Mouse (Mus musculus): ENCODE measurements around the gene Ckap4. TPM values are rescaled to one million over a fixed set of nuclear protein-coding genes. Genes with fewer than 3 reads are reported as not detected.

Gene Ckap4
- polyA plus RNA-seq, 1 experiment from 2014 or later: 87.7 TPM

DNA sequence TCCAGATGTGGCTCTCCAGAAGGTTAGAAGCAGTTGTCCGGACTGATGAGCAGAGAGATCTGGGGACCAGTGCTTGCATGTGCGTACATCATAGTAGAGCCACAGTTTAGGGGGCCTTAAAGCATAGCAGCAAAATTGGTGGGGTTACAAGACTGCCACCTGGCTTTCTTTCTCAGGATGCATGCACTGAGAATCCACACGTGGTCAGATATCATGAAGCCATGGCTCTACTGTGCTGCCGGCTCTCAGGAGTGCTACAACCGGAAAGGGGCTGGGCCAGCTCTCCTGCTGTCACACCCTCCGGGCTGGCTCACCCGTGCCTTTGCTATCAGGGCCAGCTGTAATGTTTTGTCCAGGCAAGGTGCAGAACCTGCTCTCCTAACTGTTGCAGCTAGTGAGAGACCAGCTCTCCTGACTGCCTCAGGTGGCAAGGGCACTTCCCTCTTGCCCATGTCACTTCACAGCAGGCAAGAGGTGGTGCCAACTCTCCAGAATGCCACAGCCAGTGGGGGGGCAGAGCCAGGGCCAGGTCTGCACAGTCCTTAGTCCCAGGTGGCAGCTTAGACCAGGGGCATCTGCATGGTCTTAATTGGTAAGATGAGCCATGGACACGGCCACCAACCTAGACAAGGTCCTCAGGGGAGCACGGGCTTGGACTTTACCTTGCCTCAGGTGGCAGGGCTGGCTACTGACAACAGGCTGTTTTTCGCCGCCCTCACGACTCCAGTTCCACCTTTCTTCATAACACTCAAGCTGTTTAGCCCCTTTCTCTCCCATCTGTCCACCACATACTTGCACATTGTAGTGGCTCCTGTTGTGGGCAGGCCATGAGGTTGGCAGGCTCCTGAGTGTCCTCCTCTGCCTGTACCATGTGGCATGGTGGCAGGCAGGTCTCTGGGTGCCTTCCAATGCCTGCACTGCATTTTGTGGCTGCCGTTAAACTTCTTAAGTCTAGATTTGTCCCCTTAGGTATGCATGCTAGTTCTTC is 29.0 kb upstream of the Ckap4 start:
- peaks cover 9% of the 10 kb centered on the region; the same call in 1 of the 2 replicates for H3K4me1 ChIP-seq
- H3K27me3 ChIP-seq (ENCODE audit: insufficient read depth, poor library complexity, severe bottlenecking): no peaks in the 10 kb centered on the region
- H3K27ac ChIP-seq: no peak overlapping the region
- 58% methylated on average over 13 of the region's 13 CpGs for WGBS
- H3K9me3 ChIP-seq: no peaks in the 10 kb centered on the region
- DNase-seq (ENCODE audit: low spot score): no peak
- no peaks in the 10 kb centered on the region for H3K36me3 ChIP-seq
- H3K4me3 ChIP-seq: no peak overlapping the region

DNA sequence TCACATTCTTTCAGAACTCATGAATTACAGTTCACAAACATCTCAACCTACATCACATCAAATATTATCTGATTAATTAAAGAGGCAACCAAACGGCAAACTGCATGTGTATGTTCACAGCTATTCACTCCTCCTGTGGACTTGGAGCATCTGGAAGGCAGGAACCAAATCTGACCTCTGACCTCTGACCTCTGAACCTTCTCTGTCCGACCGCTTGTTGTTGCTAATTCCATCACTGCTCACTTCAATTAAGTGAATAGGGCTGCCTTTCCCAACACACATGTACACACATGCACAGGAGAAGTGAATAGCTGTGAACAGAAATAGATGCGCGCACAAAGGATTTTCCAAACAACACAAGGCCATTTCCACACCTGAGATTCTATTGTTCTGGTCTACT is 28.3 kb upstream of the Ckap4 start:
- no peak for DNase-seq (ENCODE audit: low spot score)
- Histone ChIP-seq H3K27ac (no peak overlapping the region), H3K36me3 (no peaks in the 10 kb centered on the region), H3K4me3 (no peak overlapping the region), H3K9me3 (no peaks in the 10 kb centered on the region), H3K27me3 (ENCODE audit: insufficient read depth, poor library complexity, severe bottlenecking) (no peaks in the 10 kb centered on the region), H3K4me1 (peaks cover 9% of the 10 kb centered on the region; the same call in 1 of the 2 replicates)
- 78% methylated on average over 5 of the region's 5 CpGs for WGBS

DNA sequence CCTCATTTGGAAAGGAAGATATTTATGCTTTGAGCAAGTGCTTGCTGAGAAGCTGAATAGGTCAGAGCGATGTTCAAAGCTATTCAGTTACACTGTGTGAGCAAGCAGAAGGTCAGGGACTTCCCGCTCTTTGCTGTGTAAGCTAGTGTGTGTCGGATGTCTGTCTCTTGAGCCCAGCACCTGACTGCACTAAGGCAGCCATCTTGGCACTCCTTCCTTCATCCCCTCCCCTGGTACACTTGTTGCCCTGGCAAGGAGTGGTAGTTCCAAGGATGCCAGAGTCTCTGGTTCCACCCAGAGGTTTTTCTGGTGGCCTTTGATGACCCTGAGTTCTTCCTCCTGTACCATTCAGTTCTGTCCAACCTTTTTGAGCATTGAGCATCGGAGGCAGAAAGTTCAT is 26.1 kb upstream of the Ckap4 start:
- WGBS: 90% methylated on average over 4 of the region's 4 CpGs
- Histone ChIP-seq H3K27me3 (ENCODE audit: insufficient read depth, poor library complexity, severe bottlenecking) (no peaks in the 10 kb centered on the region), H3K27ac (no peak overlapping the region), H3K9me3 (no peaks in the 10 kb centered on the region), H3K36me3 (no peaks in the 10 kb centered on the region), H3K4me3 (no peak overlapping the region), H3K4me1 (peaks cover 9% of the 10 kb centered on the region; the same call in 1 of the 2 replicates)
- DNase-seq (ENCODE audit: low spot score): no peak

DNA sequence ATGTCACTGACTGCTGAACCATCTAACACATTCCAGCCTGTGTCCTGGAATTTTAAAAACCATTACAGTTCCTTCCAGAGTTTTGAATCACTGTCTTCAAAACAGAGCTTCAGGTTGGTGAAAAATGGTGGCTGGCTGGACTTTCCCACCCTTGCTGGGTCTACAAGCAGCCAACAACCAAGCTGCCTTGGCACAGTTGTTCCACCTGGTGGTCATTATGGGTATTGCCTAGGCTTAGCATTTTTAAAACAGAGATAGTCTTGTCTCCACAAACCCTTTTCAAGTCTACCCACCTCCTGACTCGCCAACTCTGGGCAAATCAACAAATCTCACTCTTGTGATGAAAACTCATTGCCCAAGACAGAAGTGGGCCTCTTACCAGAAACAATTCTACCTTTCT is 24.6 kb upstream of the Ckap4 start:
- H3K9me3 ChIP-seq: no peaks in the 10 kb centered on the region
- no peak overlapping the region for H3K27ac ChIP-seq
- DNase-seq (ENCODE audit: low spot score): no peak
- 83% methylated on average over 1 of the region's 1 CpGs for WGBS
- H3K36me3 ChIP-seq: no peaks in the 10 kb centered on the region
- H3K27me3 ChIP-seq (ENCODE audit: insufficient read depth, poor library complexity, severe bottlenecking): no peaks in the 10 kb centered on the region
- no peak overlapping the region for H3K4me3 ChIP-seq
- peaks cover 12% of the 10 kb centered on the region for H3K4me1 ChIP-seq

DNA sequence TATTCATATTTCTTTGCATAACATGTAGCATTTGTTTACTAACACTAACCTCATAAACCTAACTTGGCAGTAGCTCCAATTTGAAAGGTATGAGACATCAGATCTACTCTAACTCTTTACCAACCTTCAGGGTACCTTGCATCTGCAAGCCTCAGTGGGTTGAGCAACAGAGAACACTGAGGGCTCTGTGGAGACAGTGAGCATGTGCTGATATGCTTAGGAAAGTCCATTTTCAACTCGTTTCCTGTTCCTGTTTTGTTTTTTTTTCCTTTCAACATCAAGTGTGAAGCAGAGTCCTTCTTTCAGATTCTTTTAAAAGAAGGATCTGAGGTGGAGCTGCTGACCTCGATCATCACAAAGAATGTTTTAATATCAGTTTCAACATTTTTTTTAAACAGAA is 22.3 kb upstream of the Ckap4 start:
- no peak overlapping the region for H3K4me3 ChIP-seq
- no peaks in the 10 kb centered on the region for H3K36me3 ChIP-seq
- WGBS: 59% methylated on average over 2 of the region's 2 CpGs
- H3K27ac ChIP-seq: no peak overlapping the region
- no peaks in the 10 kb centered on the region for H3K9me3 ChIP-seq
- DNase-seq (ENCODE audit: low spot score): no peak
- H3K4me1 ChIP-seq: peaks cover 3% of the 10 kb centered on the region; the same call in 1 of the 2 replicates
- H3K27me3 ChIP-seq (ENCODE audit: insufficient read depth, poor library complexity, severe bottlenecking): no peaks in the 10 kb centered on the region

DNA sequence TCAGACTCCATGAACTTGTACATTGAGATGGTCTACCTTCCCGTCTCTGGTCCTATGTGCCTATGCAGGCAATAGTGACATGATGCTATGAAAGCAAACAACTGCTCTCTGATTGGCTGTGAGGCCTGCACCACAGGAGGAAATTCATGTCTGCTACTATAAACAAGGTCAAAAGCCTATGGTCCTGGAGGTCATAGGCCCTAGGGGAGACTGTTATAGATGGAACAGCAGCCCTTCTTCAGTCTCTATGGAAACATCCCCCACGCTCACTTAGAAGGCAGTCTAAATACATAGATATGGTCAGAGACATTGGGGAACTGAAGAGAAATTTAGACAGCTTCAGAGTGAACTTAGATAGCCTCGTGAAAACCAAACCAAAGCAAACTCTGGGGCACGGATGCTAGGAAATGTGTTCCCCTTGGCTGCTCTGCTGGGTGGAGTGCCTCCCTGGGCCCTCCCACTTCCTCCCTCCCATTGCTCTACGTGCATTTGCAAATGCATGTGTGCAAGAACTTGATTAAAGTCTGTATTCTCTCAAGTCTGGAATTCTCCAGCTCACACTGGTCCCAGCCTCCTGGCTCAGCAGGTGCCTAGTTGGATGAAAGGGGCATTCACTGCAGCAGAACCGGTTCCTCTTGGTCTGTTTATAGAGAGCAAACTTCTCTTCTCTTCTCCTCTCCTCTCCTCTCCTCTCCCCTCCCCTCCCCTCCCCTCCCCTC is 20.6 kb upstream of the Ckap4 start:
- no peak for DNase-seq (ENCODE audit: low spot score)
- Histone ChIP-seq H3K27me3 (ENCODE audit: insufficient read depth, poor library complexity, severe bottlenecking) (no peaks in the 10 kb centered on the region), H3K4me1 (peaks cover 3% of the 10 kb centered on the region; the same call in 1 of the 2 replicates), H3K27ac (no peak overlapping the region), H3K4me3 (no peak overlapping the region), H3K36me3 (no peaks in the 10 kb centered on the region), H3K9me3 (no peaks in the 10 kb centered on the region)
- WGBS: 41% methylated on average over 6 of the region's 6 CpGs

DNA sequence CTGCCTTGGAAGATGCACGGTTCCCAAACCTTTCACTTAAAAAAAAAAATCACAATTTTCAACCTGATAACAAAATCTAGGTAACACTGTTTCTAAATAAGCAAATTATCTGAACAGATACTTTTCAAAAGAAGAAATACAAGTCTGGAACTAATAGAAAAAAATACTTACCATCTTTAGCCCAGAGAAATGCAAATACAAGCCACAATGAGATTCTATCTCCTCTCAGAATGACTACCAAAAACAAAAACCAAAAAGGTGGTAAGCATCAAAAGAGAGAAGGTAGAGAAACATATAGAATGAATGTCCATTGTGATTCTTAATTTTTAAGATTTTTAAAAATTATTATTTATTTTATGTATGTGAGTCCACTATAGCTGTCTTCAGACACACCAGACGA is 18.6 kb upstream of the Ckap4 start:
- WGBS: 85% methylated on average over 2 of the region's 2 CpGs
- Histone ChIP-seq H3K27me3 (ENCODE audit: insufficient read depth, poor library complexity, severe bottlenecking) (no peaks in the 10 kb centered on the region), H3K4me3 (no peak overlapping the region), H3K4me1 (peaks cover 3% of the 10 kb centered on the region; the same call in 1 of the 2 replicates), H3K9me3 (no peaks in the 10 kb centered on the region), H3K27ac (no peak overlapping the region), H3K36me3 (no peaks in the 10 kb centered on the region)
- no peak for DNase-seq (ENCODE audit: low spot score)

DNA sequence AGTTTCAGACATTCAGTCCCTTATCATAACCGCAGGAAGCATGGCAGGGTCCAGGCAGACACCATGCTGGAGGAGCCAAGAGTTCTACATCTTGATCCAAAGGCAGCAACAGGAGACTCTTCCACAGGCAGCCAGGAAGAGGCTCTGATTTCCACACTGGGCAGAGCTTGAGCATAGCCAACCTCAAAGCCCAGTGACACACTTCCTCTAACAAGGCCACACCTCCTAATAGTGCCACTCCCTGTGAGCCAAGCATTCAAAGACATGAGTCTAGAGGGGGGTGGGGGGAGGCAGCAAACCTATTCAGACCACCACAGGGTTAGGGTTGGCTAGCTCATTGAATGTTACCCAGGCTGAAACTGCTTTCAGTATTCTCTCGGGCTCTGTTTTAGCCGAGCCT is 18.0 kb upstream of the Ckap4 start:
- Histone ChIP-seq H3K36me3 (no peaks in the 10 kb centered on the region), H3K4me1 (peaks cover 3% of the 10 kb centered on the region; the same call in 1 of the 2 replicates), H3K27ac (no peak overlapping the region), H3K9me3 (no peaks in the 10 kb centered on the region), H3K4me3 (no peak overlapping the region), H3K27me3 (ENCODE audit: insufficient read depth, poor library complexity, severe bottlenecking) (no peaks in the 10 kb centered on the region)
- 87% methylated on average over 3 of the region's 3 CpGs for WGBS
- no peak for DNase-seq (ENCODE audit: low spot score)

DNA sequence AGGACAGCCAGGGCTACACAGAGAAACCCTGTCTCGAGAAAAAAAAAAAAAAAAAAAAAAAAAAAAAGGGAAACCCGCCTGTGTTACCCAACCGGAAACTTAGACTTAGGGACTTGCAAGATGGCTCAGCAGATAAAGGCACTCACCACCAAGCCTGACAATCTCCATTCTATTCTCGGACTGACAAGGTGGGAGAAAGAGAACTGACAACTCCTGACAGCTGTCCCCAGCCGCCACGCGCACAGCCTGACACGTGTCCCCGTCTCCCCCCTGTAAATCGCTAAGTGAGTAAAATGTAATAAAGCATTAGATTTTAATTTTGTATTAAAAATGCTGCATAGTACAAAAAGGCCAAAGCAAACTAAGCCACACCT is 16.0 kb upstream of the Ckap4 start:
- DNase-seq (ENCODE audit: low spot score): no peak
- Histone ChIP-seq H3K27ac (no peak overlapping the region), H3K27me3 (ENCODE audit: insufficient read depth, poor library complexity, severe bottlenecking) (no peaks in the 10 kb centered on the region), H3K4me1 (peaks cover 3% of the 10 kb centered on the region; the same call in 1 of the 2 replicates), H3K36me3 (no peaks in the 10 kb centered on the region), H3K4me3 (no peak overlapping the region), H3K9me3 (no peaks in the 10 kb centered on the region)
- 62% methylated on average over 10 of the region's 10 CpGs for WGBS

DNA sequence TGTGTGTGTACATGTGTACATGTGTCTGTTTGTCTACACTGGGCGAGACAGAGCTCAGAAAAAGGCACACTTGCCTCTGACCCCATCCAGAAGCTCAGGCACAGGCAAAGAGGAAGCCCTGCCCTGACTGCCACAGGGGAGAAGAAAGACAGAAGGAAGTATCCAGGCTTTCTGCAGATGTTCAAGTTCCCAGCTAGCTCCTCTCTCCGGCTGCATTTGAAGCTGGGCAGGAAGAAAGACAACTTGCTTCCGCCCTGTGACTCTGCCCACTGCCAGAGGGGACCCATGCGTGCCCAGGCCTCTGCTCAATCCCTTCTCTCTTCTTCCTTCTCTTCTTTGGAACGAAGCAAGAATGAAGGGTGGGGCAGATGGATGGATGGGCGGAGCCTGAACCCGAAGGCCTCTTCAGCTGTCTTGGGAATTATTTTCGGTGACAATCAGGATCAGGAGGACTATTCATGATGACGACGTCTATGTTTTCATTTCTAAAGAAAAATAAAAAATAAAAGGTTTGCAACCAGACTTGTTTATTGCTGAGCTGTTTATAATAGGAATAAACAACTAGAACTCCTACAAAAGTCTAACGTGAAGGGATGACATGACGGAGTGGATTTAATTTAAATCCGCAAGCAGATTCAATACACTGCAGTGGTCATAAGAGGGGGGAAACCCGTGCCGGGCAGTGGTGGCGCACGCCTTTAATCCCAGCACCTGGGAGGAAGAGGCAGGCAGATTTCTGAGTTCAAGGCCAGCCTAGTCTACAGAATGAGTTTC is 15.5 kb upstream of the Ckap4 start:
- WGBS: 79% methylated on average over 17 of the region's 17 CpGs
- Histone ChIP-seq H3K9me3 (no peaks in the 10 kb centered on the region), H3K27ac (no peak overlapping the region), H3K4me1 (no peaks in the 10 kb centered on the region), H3K36me3 (no peaks in the 10 kb centered on the region), H3K27me3 (ENCODE audit: insufficient read depth, poor library complexity, severe bottlenecking) (no peaks in the 10 kb centered on the region), H3K4me3 (no peak overlapping the region)
- no peak for DNase-seq (ENCODE audit: low spot score)

DNA sequence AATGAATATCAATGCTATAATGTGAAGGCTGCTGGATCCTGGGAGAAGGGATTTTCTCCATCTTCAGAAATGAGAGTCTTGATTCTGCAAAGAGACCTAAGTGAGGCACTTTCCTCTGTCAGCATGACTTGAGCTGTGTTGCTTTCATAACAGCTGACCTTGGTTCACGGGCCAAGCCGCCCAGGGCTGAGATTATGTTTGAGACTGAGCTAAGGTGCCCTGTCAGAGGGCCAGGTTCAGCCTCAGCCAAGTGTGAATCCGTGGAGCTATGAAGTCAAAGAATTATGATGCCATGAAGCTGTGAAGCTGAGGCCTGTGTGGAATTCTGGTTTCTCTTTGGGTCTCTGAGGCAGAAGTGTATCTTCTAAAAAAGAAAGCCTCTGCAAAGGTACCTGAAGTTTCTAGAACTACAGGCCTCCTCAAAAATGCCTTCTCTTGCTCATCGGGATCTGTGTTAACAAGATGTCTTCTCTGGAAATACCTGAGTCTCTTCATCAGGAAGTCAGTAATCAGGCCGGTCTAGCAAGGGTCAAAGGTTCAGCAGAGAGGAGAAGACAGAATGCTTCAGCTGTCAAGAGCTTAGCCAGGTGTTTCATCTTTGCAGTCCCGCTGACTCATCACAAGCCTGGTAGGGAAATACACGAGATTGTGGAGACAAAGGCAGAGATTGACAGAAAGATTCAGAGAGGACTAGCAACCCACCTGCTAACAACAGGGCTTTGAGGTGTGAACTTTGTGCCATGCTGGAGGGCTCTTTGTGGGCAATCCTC is 11.2 kb upstream of the Ckap4 start:
- no peak overlapping the region for H3K27ac ChIP-seq
- no peak for DNase-seq (ENCODE audit: low spot score)
- H3K4me1 ChIP-seq: no peaks in the 10 kb centered on the region
- H3K4me3 ChIP-seq: no peak overlapping the region
- no peaks in the 10 kb centered on the region for H3K36me3 ChIP-seq
- H3K27me3 ChIP-seq (ENCODE audit: insufficient read depth, poor library complexity, severe bottlenecking): no peaks in the 10 kb centered on the region
- no peaks in the 10 kb centered on the region for H3K9me3 ChIP-seq
- 52% methylated on average over 7 of the region's 7 CpGs for WGBS

All from heart, embryonic 10.5 days (tissue).